Mouse (Mus musculus): ENCODE data around the gene Rac2. TPM values are rescaled to one million over a fixed set of nuclear protein-coding genes. Genes with fewer than 3 reads are reported as not detected.

Gene Rac2
- polyA plus RNA-seq, 1 experiment from 2014 or later = 123 TPM

Other genes starting within 250 kb of the Rac2 start
- 7.2 and 7.4 TPM in 2 replicates for gene Csf2rb, start 247.0 kb downstream of the Rac2 start, polyA plus RNA-seq (2015; fragmentation: Nextera tagmentation; extraction: Ambion mirVana)
- not detected in 2 replicates for gene Tex33, start 176.9 kb downstream of the Rac2 start, polyA plus RNA-seq (2015; fragmentation: Nextera tagmentation; extraction: Ambion mirVana)
- 200 and 245 TPM in 2 replicates for gene Tst, start 166.9 kb downstream of the Rac2 start, polyA plus RNA-seq (2015; fragmentation: Nextera tagmentation; extraction: Ambion mirVana)
- 5.6 and 5.8 TPM in 2 replicates for gene Mpst, start 166.4 kb downstream of the Rac2 start, polyA plus RNA-seq (2015; fragmentation: Nextera tagmentation; extraction: Ambion mirVana)
- gene Kctd17, start 144.2 kb downstream of the Rac2 start, polyA plus RNA-seq (2015; fragmentation: Nextera tagmentation; extraction: Ambion mirVana) = 4.5 and 4.6 TPM in 2 replicates
- 22.0 and 29.2 TPM in 2 replicates for gene Tmprss6, start 104.1 kb downstream of the Rac2 start, polyA plus RNA-seq (2015; fragmentation: Nextera tagmentation; extraction: Ambion mirVana)
- 0.58 and 1.1 TPM in 2 replicates for gene Il2rb, start 77.5 kb downstream of the Rac2 start, polyA plus RNA-seq (2015; fragmentation: Nextera tagmentation; extraction: Ambion mirVana)
- 3.8 and 4.4 TPM in 2 replicates for gene C1qtnf6, start 41.4 kb downstream of the Rac2 start, polyA plus RNA-seq (2015; fragmentation: Nextera tagmentation; extraction: Ambion mirVana)
- gene Sstr3, start 28.1 kb downstream of the Rac2 start, polyA plus RNA-seq (2015; fragmentation: Nextera tagmentation; extraction: Ambion mirVana) = not detected in 2 replicates
- 13.5 and 14.7 TPM in 2 replicates for gene Cyth4, start 24.3 kb upstream of the Rac2 start, polyA plus RNA-seq (2015; fragmentation: Nextera tagmentation; extraction: Ambion mirVana)
- not detected in 2 replicates for gene Elfn2, start 146.0 kb upstream of the Rac2 start, polyA plus RNA-seq (2015; fragmentation: Nextera tagmentation; extraction: Ambion mirVana)
- 4.6 and 5.2 TPM in 2 replicates for gene Mfng, start 200.7 kb upstream of the Rac2 start, polyA plus RNA-seq (2015; fragmentation: Nextera tagmentation; extraction: Ambion mirVana)
- gene Card10, start 230.3 kb upstream of the Rac2 start, polyA plus RNA-seq (2015; fragmentation: Nextera tagmentation; extraction: Ambion mirVana) = 1.8 and 2.5 TPM in 2 replicates